Mouse (Mus musculus) embryonic facial prominence, embryonic 14.5 days (tissue): ENCODE measurements around the gene 1110051M20Rik. TPM values are rescaled to one million over a fixed set of nuclear protein-coding genes. Genes with fewer than 3 reads are reported as not detected.

Source experiments
- ATAC-seq: fragments of 200-750 bp; cut with Nextera tagmentation; 2 replicates; pipeline ENCODE4 v1.8.0; 2017; ENCODE audit warnings: low read depth, moderate number of reproducible peaks, moderate TSS enrichment
- DNase-seq: peaks from one replicate; pipeline ENCODE4 v3.0.0-alpha.2; 2015; ENCODE audit warnings: low spot score
- H3K27ac ChIP-seq: fragments of 300-500 bp; sonication (generic); replicated peaks from 2 replicates; pipeline ENCODE4 v1.5.1; 2014; ENCODE audit warnings: low read depth, mild to moderate bottlenecking, low read length, moderate library complexity
- H3K27me3 ChIP-seq: fragments of 300-500 bp; sonication (generic); replicated peaks from 2 replicates; pipeline ENCODE4 v1.6.1; 2014; ENCODE audit warnings: low read length; ENCODE audit not compliant: control insufficient read depth, insufficient read depth
- H3K36me3 ChIP-seq: fragments of 300-500 bp; sonication (generic); 2 replicates; pipeline ENCODE4 v1.6.1; 2014; ENCODE audit warnings: low read length, mixed read lengths; ENCODE audit not compliant: control insufficient read depth, insufficient read depth
- H3K4me1 ChIP-seq: fragments of 300-500 bp; sonication (generic); 2 replicates; pipeline ENCODE4 v1.6.1; 2014; ENCODE audit warnings: antibody characterized with exemption, low read length; ENCODE audit not compliant: control insufficient read depth, insufficient read depth
- H3K4me2 ChIP-seq: fragments of 300-500 bp; sonication (generic); 2 replicates; pipeline ENCODE4 v1.6.1; 2014; ENCODE audit warnings: low read depth, mild to moderate bottlenecking, low read length, moderate library complexity, mixed read lengths
- H3K4me3 ChIP-seq: fragments of 300-500 bp; sonication (generic); 2 replicates; pipeline ENCODE4 v1.5.1; 2014; ENCODE audit warnings: low read depth, mild to moderate bottlenecking, low read length
- H3K9ac ChIP-seq: fragments of 300-500 bp; sonication (generic); 2 replicates; pipeline ENCODE4 v1.6.1; 2014; ENCODE audit warnings: low read depth, mild to moderate bottlenecking, low read length, moderate library complexity, mixed read lengths
- H3K9me3 ChIP-seq: fragments of 300-500 bp; sonication (generic); 2 replicates; pipeline ENCODE4 v1.6.1; 2016; ENCODE audit warnings: low read length; ENCODE audit not compliant: control insufficient read depth
- WGBS: fragments of 180-500 bp; shearing (Covaris S2); extraction: QIAGEN DNeasy Blood & Tissue Kit; methylation state at CpG from one replicate; pipeline ENCODE4 v1.1.7; 2014; 5-methylcytosine and 5-hydroxymethylcytosine counted together
- polyA plus RNA-seq: library from polyadenylated mRNA; unstranded; fragments of >200 nt; fragmentation: Nextera tagmentation; extraction: Ambion mirVana; gene quantifications from 2 replicates; pipeline ENCODE4 v1.2.1, GENCODE M21; 2014

Gene 1110051M20Rik
- polyA plus RNA-seq, 1 experiment from 2014 or later: 56.0 TPM

GRCm38 (mm10) chr2:91291197-91292007, 153.1 kb downstream of the 1110051M20Rik start:
- Histone ChIP-seq H3K9me3 (no peaks in the 10 kb centered on the region), H3K27me3 (no peaks in the 10 kb centered on the region), H3K4me3 (no peak overlapping the region), H3K9ac (no peak overlapping the region; the same call in 1 of the 2 replicates), H3K27ac (peak overlapping the region; percentile 63), H3K4me1 (peaks cover 12% of the 10 kb centered on the region), H3K36me3 (no peaks in the 10 kb centered on the region), H3K4me2 (no peak overlapping the region)
- ATAC-seq (peak; percentile 78), DNase-seq (peak; percentile 76)
- WGBS: 29% methylated on average over 11 of the region's 12 CpGs

GRCm38 (mm10) chr2:91287563-91287962, 156.9 kb downstream of the 1110051M20Rik start:
- Histone ChIP-seq H3K9ac (no peak overlapping the region), H3K4me1 (peaks cover 12% of the 10 kb centered on the region), H3K4me2 (no peak overlapping the region), H3K36me3 (no peaks in the 10 kb centered on the region), H3K27me3 (no peaks in the 10 kb centered on the region), H3K4me3 (no peak overlapping the region), H3K9me3 (no peaks in the 10 kb centered on the region), H3K27ac (no peak overlapping the region)
- DNase-seq: no peak
- no peak for ATAC-seq
- WGBS: 52% methylated on average over 6 of the region's 6 CpGs

GRCm38 (mm10) chr2:91285885-91286505, 158.5 kb downstream of the 1110051M20Rik start:
- peaks cover 3% of the 10 kb centered on the region for H3K4me1 ChIP-seq
- H3K27ac ChIP-seq: no peak overlapping the region
- ATAC-seq (0 out of 2 replicates have a peak, but pooled peaks have one; percentile 24), DNase-seq (peak; percentile 84)
- no peaks in the 10 kb centered on the region for H3K27me3 ChIP-seq
- H3K4me3 ChIP-seq: no peak overlapping the region
- no peak overlapping the region for H3K4me2 ChIP-seq
- no peaks in the 10 kb centered on the region for H3K9me3 ChIP-seq
- H3K36me3 ChIP-seq: no peaks in the 10 kb centered on the region
- H3K9ac ChIP-seq: no peak overlapping the region
- WGBS: 15% methylated on average over 7 of the region's 7 CpGs

GRCm38 (mm10) chr2:91284375-91285199, 159.9 kb downstream of the 1110051M20Rik start:
- Histone ChIP-seq H3K27ac (peak overlapping the region; percentile 46; the same call in 1 of the 2 replicates), H3K4me2 (no peak overlapping the region), H3K4me1 (no peaks in the 10 kb centered on the region), H3K36me3 (no peaks in the 10 kb centered on the region), H3K9me3 (no peaks in the 10 kb centered on the region), H3K9ac (no peak overlapping the region), H3K27me3 (no peaks in the 10 kb centered on the region), H3K4me3 (no peak overlapping the region)
- WGBS: 53% methylated on average over 13 of the region's 13 CpGs
- DNase-seq (peak; percentile 46), ATAC-seq (no peak)

GRCm38 (mm10) chr2:91283972-91284371, 160.5 kb downstream of the 1110051M20Rik start:
- Histone ChIP-seq H3K9ac (no peak overlapping the region), H3K27me3 (no peaks in the 10 kb centered on the region), H3K4me1 (no peaks in the 10 kb centered on the region), H3K27ac (no peak overlapping the region), H3K36me3 (no peaks in the 10 kb centered on the region), H3K9me3 (no peaks in the 10 kb centered on the region), H3K4me3 (no peak overlapping the region), H3K4me2 (no peak overlapping the region)
- ATAC-seq: no peak
- WGBS: 78% methylated on average over 3 of the region's 3 CpGs
- DNase-seq: no peak

GRCm38 (mm10) chr2:91281366-91281765, 163.1 kb downstream of the 1110051M20Rik start:
- ATAC-seq: peak; percentile 33; the same call in 1 of the 2 replicates
- H3K27ac ChIP-seq: no peak overlapping the region
- H3K27me3 ChIP-seq: no peaks in the 10 kb centered on the region
- H3K4me2 ChIP-seq: no peak overlapping the region
- H3K9me3 ChIP-seq: no peaks in the 10 kb centered on the region
- H3K9ac ChIP-seq: no peak overlapping the region
- 46% methylated on average over 5 of the region's 5 CpGs for WGBS
- DNase-seq: peak; percentile 61
- H3K4me3 ChIP-seq: no peak overlapping the region
- H3K4me1 ChIP-seq: no peaks in the 10 kb centered on the region
- peaks cover 8% of the 10 kb centered on the region for H3K36me3 ChIP-seq

- Histone ChIP-seq H3K4me1 (no peaks in the 10 kb centered on the region), H3K4me2 (no peak overlapping the region), H3K4me3 (no peak overlapping the region), H3K9me3 (no peaks in the 10 kb centered on the region), H3K9ac (no peak overlapping the region), H3K36me3 (peaks cover 28% of the 10 kb centered on the region), H3K27ac (no peak overlapping the region), H3K27me3 (no peaks in the 10 kb centered on the region)
- ATAC-seq (no peak), DNase-seq (no peak)
- whole genome bisulfite sequencing: 62% methylated on average over 2 of the region's 2 CpGs
These were observed 165.1 kb downstream of the 1110051M20Rik start for GRCm38 (mm10) chr2:91279372-91279755.

GRCm38 (mm10) chr2:91278749-91279371, 165.6 kb downstream of the 1110051M20Rik start:
- ATAC-seq (peak; percentile 68), DNase-seq (peak; percentile 77)
- no peaks in the 10 kb centered on the region for H3K9me3 ChIP-seq
- H3K9ac ChIP-seq: no peak overlapping the region
- no peak overlapping the region for H3K4me2 ChIP-seq
- H3K36me3 ChIP-seq: peaks cover 33% of the 10 kb centered on the region
- H3K4me1 ChIP-seq: no peaks in the 10 kb centered on the region
- no peaks in the 10 kb centered on the region for H3K27me3 ChIP-seq
- no peak overlapping the region for H3K4me3 ChIP-seq
- 30% methylated on average over 10 of the region's 10 CpGs for WGBS
- no peak overlapping the region for H3K27ac ChIP-seq
